Mouse (Mus musculus) testis, postnatal 14 days (tissue): ENCODE measurements around the gene Rpp14.

Source experiments
- DNase-seq: peaks from one replicate; pipeline ENCODE4 v3.0.0; 2021; ENCODE audit warnings: low spot score

The Rpp14 gene

GRCm38 (mm10) chr14:8080165-8080679, at the start of gene Rpp14:
Rpp14 (plus strand) TSS chr14:8080367.
- DNase-seq: peak; percentile 92

GRCm38 (mm10) chr14:8030535-8030934, 49.6 kb upstream of the Rpp14 start:
- DNase-seq: no peak

- no peak for DNase-seq
These were observed 47.9 kb upstream of the Rpp14 start for GRCm38 (mm10) chr14:8032087-8032944.

- no peak for DNase-seq
These were observed 45.6 kb upstream of the Rpp14 start for GRCm38 (mm10) chr14:8034561-8034960.

GRCm38 (mm10) chr14:8035951-8036350, 44.2 kb upstream of the Rpp14 start:
- DNase-seq: no peak

- no peak for DNase-seq
These were observed 43.8 kb upstream of the Rpp14 start for GRCm38 (mm10) chr14:8036406-8036805.

GRCm38 (mm10) chr14:8038150-8038549, 42.0 kb upstream of the Rpp14 start:
- no peak for DNase-seq

GRCm38 (mm10) chr14:8038791-8039448, 41.2 kb upstream of the Rpp14 start:
- no peak for DNase-seq

GRCm38 (mm10) chr14:8040179-8040578, 40.0 kb upstream of the Rpp14 start:
- no peak for DNase-seq

- no peak for DNase-seq
These were observed 39.1 kb upstream of the Rpp14 start for GRCm38 (mm10) chr14:8040911-8041678.

- DNase-seq: no peak
These were observed 38.0 kb upstream of the Rpp14 start for GRCm38 (mm10) chr14:8042120-8042519.

- no peak for DNase-seq
These were observed 37.6 kb upstream of the Rpp14 start for GRCm38 (mm10) chr14:8042577-8042976.

GRCm38 (mm10) chr14:8044330-8044729, 35.8 kb upstream of the Rpp14 start:
- no peak for DNase-seq

GRCm38 (mm10) chr14:8044786-8045185, 35.4 kb upstream of the Rpp14 start:
- no peak for DNase-seq

- no peak for DNase-seq
These were observed 34.9 kb upstream of the Rpp14 start for GRCm38 (mm10) chr14:8045187-8045846.

- DNase-seq: no peak
These were observed 33.3 kb upstream of the Rpp14 start for GRCm38 (mm10) chr14:8046839-8047238.

- DNase-seq: no peak
These were observed 30.8 kb upstream of the Rpp14 start for GRCm38 (mm10) chr14:8049334-8049733.

- no peak for DNase-seq
These were observed 28.3 kb upstream of the Rpp14 start for GRCm38 (mm10) chr14:8051869-8052268.

GRCm38 (mm10) chr14:8052661-8053060, 27.5 kb upstream of the Rpp14 start:
- DNase-seq: no peak

GRCm38 (mm10) chr14:8054310-8055102, 25.7 kb upstream of the Rpp14 start:
- peak; percentile 64 for DNase-seq

GRCm38 (mm10) chr14:8056076-8056475, 24.1 kb upstream of the Rpp14 start:
- DNase-seq: no peak
